Mouse (Mus musculus): Measurements from ENCODE around the gene Acp1. TPM values are rescaled to one million over a fixed set of nuclear protein-coding genes. Genes with fewer than 3 reads are reported as not detected.
A peak's percentile ranks its signal among the peaks of the same experiment; 100 is the strongest.

Acp1 gene
- total and polyA plus RNA-seq, 2 experiments from 2014 or later: 25.5 to 95.4 TPM

GRCm38 (mm10) chr12:30908658-30909057 is 2.7 kb downstream of the Acp1 start:
- Histone ChIP-seq H3K9ac (replicated peaks; ENCODE audit: low read depth, low read length) (no peak overlapping the region), H3K4me3 (ENCODE audit: low read depth, low read length) (no peak overlapping the region), H3K27me3 (ENCODE audit: control insufficient read depth, insufficient read depth, low read length) (no peaks in the 10 kb centered on the region), H3K27ac (ENCODE audit: low read depth) (no peak overlapping the region), H3K9me3 (replicated peaks; ENCODE audit: control insufficient read depth, low read length) (no peaks in the 10 kb centered on the region), H3K4me1 (ENCODE audit: control insufficient read depth, insufficient read depth) (peaks cover 8% of the 10 kb centered on the region; the same call in 1 of the 2 replicates), H3K36me3 (replicated peaks; ENCODE audit: control insufficient read depth, insufficient read depth, low read length) (peaks cover 12% of the 10 kb centered on the region; the same call in 1 of the 2 replicates), H3K4me2 (ENCODE audit: low read depth, low read length) (no peak overlapping the region)
- DNase-seq (ENCODE audit: low spot score) (no peak), ATAC-seq (ENCODE audit: insufficient read depth, low read depth) (no peak)
- TF ChIP-seq CTCF (IDR thresholded peaks at IDR 0.05; ENCODE audit: low read depth) (no peak), EP300 (IDR thresholded peaks at IDR 0.05; ENCODE audit: low read depth) (no peak)
- 78% methylated on average over 1 of the region's 1 CpGs for WGBS

DNA sequence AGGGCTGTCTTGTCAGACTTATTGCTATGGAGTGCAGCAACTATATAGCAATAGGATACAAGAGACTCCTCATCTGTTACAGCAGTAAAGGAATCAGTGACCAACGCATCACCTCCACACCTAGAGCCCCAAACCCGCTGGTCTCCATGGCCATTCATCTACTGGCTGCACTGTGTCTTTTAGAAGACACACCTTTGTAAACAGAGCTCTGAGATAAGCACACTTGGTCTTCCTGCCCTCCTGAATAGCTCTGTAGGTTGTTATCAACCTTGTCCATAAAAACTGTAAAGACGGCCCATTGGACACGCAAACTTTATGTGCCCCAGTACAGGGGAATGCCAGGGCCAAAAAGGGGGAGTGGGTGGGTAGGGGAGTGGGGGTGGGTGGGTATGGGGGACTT is 14.3 kb downstream of the Acp1 start:
- WGBS: 95% methylated on average over 4 of the region's 4 CpGs
- no peak for DNase-seq (ENCODE audit: low spot score)
- H3K36me3 ChIP-seq (replicated peaks; ENCODE audit: control insufficient read depth, insufficient read depth, low read length): peaks cover 39% of the 10 kb centered on the region
- H3K27ac ChIP-seq (ENCODE audit: low read depth): no peak overlapping the region
- H3K4me1 ChIP-seq (ENCODE audit: control insufficient read depth, insufficient read depth): no peaks in the 10 kb centered on the region
- no peak for TF ChIP-seq EP300 (IDR thresholded peaks at IDR 0.05; ENCODE audit: low read depth)
- no peak for TF ChIP-seq CTCF (IDR thresholded peaks at IDR 0.05; ENCODE audit: low read depth)
- no peak for ATAC-seq (ENCODE audit: insufficient read depth, low read depth)
- H3K4me3 ChIP-seq (ENCODE audit: low read depth, low read length): no peak overlapping the region
- no peak overlapping the region for H3K4me2 ChIP-seq (ENCODE audit: low read depth, low read length)
- no peaks in the 10 kb centered on the region for H3K27me3 ChIP-seq (ENCODE audit: control insufficient read depth, insufficient read depth, low read length)
- H3K9ac ChIP-seq (replicated peaks; ENCODE audit: low read depth, low read length): no peak overlapping the region
- no peaks in the 10 kb centered on the region for H3K9me3 ChIP-seq (replicated peaks; ENCODE audit: control insufficient read depth, low read length)

DNA sequence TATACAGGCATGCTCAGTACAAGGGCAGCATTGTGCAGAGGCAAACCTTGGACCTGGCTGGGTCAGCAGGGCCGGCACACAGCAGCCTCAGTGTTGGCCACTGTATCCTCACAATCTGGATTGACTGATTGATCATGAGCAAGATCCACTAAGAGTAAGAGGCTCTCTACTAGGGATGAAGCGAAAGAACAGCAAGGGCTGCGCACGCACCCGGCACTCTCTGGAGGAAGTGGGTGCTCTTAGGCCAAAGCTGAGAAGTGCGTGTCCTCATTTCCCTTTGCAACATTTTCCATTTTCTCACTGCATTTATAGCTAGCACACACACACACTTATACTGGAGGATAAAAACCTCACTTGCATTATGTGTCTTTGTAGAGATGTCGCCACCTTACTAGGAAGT is 20.0 kb downstream of the Acp1 start:
- 0 out of 2 replicates have a peak, but pooled peaks cover 8% of the 10 kb centered on the region for H3K27me3 ChIP-seq (ENCODE audit: control insufficient read depth, insufficient read depth, low read length)
- no peak overlapping the region for H3K27ac ChIP-seq (ENCODE audit: low read depth)
- DNase-seq (ENCODE audit: low spot score): no peak
- no peak overlapping the region for H3K4me3 ChIP-seq (ENCODE audit: low read depth, low read length)
- H3K36me3 ChIP-seq (replicated peaks; ENCODE audit: control insufficient read depth, insufficient read depth, low read length): peaks cover 12% of the 10 kb centered on the region; the same call in 1 of the 2 replicates
- 80% methylated on average over 7 of the region's 7 CpGs for WGBS
- H3K9ac ChIP-seq (replicated peaks; ENCODE audit: low read depth, low read length): no peak overlapping the region
- no peaks in the 10 kb centered on the region for H3K9me3 ChIP-seq (replicated peaks; ENCODE audit: control insufficient read depth, low read length)
- no peak for ATAC-seq (ENCODE audit: insufficient read depth, low read depth)
- TF ChIP-seq EP300 (IDR thresholded peaks at IDR 0.05; ENCODE audit: low read depth) (no peak), CTCF (IDR thresholded peaks at IDR 0.05; ENCODE audit: low read depth) (no peak)
- no peaks in the 10 kb centered on the region for H3K4me1 ChIP-seq (ENCODE audit: control insufficient read depth, insufficient read depth)
- no peak overlapping the region for H3K4me2 ChIP-seq (ENCODE audit: low read depth, low read length)

DNA sequence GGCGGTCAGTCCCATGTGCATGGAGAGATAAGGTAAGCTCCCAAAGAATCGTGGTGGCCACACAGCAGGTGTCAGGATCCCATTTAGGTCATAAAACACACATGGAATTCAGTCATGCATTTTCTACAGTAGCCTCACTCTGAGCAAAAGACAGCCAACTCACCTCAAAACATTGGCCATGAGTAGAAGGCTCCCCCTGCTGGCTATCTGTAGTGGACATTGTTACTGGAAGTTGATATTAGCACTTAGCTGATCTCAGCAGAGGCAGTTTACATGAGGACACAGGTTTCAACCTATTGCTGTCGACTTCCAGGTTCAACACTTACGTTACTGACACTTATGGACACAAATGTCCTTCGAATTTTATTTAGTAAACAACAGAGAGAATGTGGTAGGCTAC is 21.3 kb downstream of the Acp1 start:
- Histone ChIP-seq H3K4me1 (ENCODE audit: control insufficient read depth, insufficient read depth) (no peaks in the 10 kb centered on the region), H3K27me3 (ENCODE audit: control insufficient read depth, insufficient read depth, low read length) (peaks cover 20% of the 10 kb centered on the region), H3K36me3 (replicated peaks; ENCODE audit: control insufficient read depth, insufficient read depth, low read length) (peaks cover 9% of the 10 kb centered on the region; the same call in 1 of the 2 replicates), H3K9ac (replicated peaks; ENCODE audit: low read depth, low read length) (no peak overlapping the region), H3K9me3 (replicated peaks; ENCODE audit: control insufficient read depth, low read length) (no peaks in the 10 kb centered on the region), H3K4me2 (ENCODE audit: low read depth, low read length) (no peak overlapping the region), H3K4me3 (ENCODE audit: low read depth, low read length) (no peak overlapping the region), H3K27ac (ENCODE audit: low read depth) (no peak overlapping the region)
- WGBS: 34% methylated on average over 5 of the region's 5 CpGs
- DNase-seq (ENCODE audit: low spot score) (peak; percentile 63), ATAC-seq (ENCODE audit: insufficient read depth, low read depth) (no peak)
- TF ChIP-seq EP300 (IDR thresholded peaks at IDR 0.05; ENCODE audit: low read depth): no peak
- TF ChIP-seq CTCF (IDR thresholded peaks at IDR 0.05; ENCODE audit: low read depth): peak; percentile 84

GRCm38 (mm10) chr12:30888003-30888402 is 23.4 kb downstream of the Acp1 start:
- no peaks in the 10 kb centered on the region for H3K36me3 ChIP-seq (replicated peaks; ENCODE audit: control insufficient read depth, insufficient read depth, low read length)
- no peak overlapping the region for H3K27ac ChIP-seq (ENCODE audit: low read depth)
- peaks cover 41% of the 10 kb centered on the region for H3K27me3 ChIP-seq (ENCODE audit: control insufficient read depth, insufficient read depth, low read length)
- TF ChIP-seq EP300 (IDR thresholded peaks at IDR 0.05; ENCODE audit: low read depth) (no peak), CTCF (IDR thresholded peaks at IDR 0.05; ENCODE audit: low read depth) (no peak)
- 68% methylated on average over 4 of the region's 4 CpGs for WGBS
- no peaks in the 10 kb centered on the region for H3K9me3 ChIP-seq (replicated peaks; ENCODE audit: control insufficient read depth, low read length)
- no peak overlapping the region for H3K9ac ChIP-seq (replicated peaks; ENCODE audit: low read depth, low read length)
- ATAC-seq (ENCODE audit: insufficient read depth, low read depth): no peak
- DNase-seq (ENCODE audit: low spot score): no peak
- H3K4me3 ChIP-seq (ENCODE audit: low read depth, low read length): no peak overlapping the region
- no peak overlapping the region for H3K4me2 ChIP-seq (ENCODE audit: low read depth, low read length)
- H3K4me1 ChIP-seq (ENCODE audit: control insufficient read depth, insufficient read depth): no peaks in the 10 kb centered on the region; the same call in 1 of the 2 replicates

DNA sequence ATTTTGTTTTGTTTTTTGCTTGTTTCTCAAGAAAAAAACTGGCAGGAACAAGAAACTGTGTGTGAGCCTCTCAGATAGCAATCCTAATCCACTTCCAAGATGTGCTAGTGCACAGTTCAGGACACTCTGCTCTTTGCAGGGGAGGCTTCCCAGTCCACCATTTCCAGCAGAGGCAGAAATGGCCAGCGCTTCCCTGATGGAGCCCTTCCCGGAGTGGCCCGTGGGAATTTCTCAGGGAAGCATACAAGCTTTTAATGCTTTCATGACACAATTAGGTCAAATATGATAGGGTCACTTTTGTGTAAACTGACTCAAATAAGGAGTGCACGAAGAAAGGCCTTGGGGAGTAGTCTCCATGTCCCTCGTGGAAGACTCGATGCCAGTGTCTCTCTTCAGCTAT is 25.5 kb downstream of the Acp1 start:
- Histone ChIP-seq H3K36me3 (replicated peaks; ENCODE audit: control insufficient read depth, insufficient read depth, low read length) (no peaks in the 10 kb centered on the region), H3K4me2 (ENCODE audit: low read depth, low read length) (no peak overlapping the region), H3K27me3 (ENCODE audit: control insufficient read depth, insufficient read depth, low read length) (peaks cover 56% of the 10 kb centered on the region), H3K9ac (replicated peaks; ENCODE audit: low read depth, low read length) (no peak overlapping the region), H3K4me3 (ENCODE audit: low read depth, low read length) (no peak overlapping the region), H3K4me1 (ENCODE audit: control insufficient read depth, insufficient read depth) (no peaks in the 10 kb centered on the region; the same call in 1 of the 2 replicates), H3K27ac (ENCODE audit: low read depth) (no peak overlapping the region), H3K9me3 (replicated peaks; ENCODE audit: control insufficient read depth, low read length) (no peaks in the 10 kb centered on the region)
- ATAC-seq (ENCODE audit: insufficient read depth, low read depth): no peak
- WGBS: 67% methylated on average over 6 of the region's 6 CpGs
- no peak for DNase-seq (ENCODE audit: low spot score)
- TF ChIP-seq CTCF (IDR thresholded peaks at IDR 0.05; ENCODE audit: low read depth) (no peak), EP300 (IDR thresholded peaks at IDR 0.05; ENCODE audit: low read depth) (no peak)
